Mouse (Mus musculus): Measurements from ENCODE around the gene Vmn1r28. TPM values are rescaled to one million over a fixed set of nuclear protein-coding genes. Genes with fewer than 3 reads are reported as not detected.
"Not testable (repeated sequence)": the region's sequence is repeated elsewhere in the genome, so short reads cannot be mapped to it uniquely, and the experiment has no call there.

Gene Vmn1r28
- polyA plus RNA-seq (2014; fragmentation: Nextera tagmentation; extraction: Ambion mirVana), result not detected in 2 replicates

DNA sequence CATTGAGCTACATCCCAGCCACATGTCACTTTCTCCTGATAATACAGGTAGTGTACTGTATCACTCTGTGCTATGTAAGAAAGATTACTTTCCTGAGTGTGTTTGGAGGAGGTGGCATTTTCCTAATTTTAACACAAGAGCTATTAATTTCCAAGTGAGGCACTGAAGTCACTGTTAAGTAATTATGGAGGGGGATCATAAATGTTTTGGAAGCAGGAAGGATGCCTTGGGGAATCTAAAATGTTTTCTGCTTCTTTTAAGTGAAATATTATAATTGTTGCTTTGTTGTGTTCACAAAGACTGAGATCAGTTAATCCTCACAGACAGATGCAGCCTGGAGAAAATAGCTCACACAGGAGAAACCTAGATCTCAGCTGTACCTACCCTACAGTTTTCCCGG is at the start of gene Vmn1r28:
Gene Vmn1r28, plus strand, starts transcription at position 301 of the 400 bp plus-strand sequence.
- Histone ChIP-seq H3K36me3 (ENCODE audit: control insufficient read depth, insufficient read depth, low read length) (no peaks in the 10 kb centered on the region), H3K9ac (ENCODE audit: low read depth, low read length) (no peak within 1 kb of the TSS), H3K4me3 (ENCODE audit: low read depth, low read length) (no peak within 1 kb of the TSS), H3K4me1 (replicated peaks; ENCODE audit: control insufficient read depth, insufficient read depth, low read length) (no peaks in the 10 kb centered on the region), H3K27me3 (ENCODE audit: control insufficient read depth, insufficient read depth, low read length) (no peaks in the 10 kb centered on the region), H3K9me3 (ENCODE audit: control insufficient read depth, low read length) (no peaks in the 10 kb centered on the region), H3K4me2 (replicated peaks; ENCODE audit: low read depth, low read length) (no peak within 1 kb of the TSS), H3K27ac (ENCODE audit: low read depth, low read length) (no peak within 1 kb of the TSS)
- WGBS, result 94% methylated on average over 1 of the region's 1 CpGs
- DNase-seq (ENCODE audit: low spot score) (no peak), ATAC-seq (ENCODE audit: low FRiP score) (no peak)

DNA sequence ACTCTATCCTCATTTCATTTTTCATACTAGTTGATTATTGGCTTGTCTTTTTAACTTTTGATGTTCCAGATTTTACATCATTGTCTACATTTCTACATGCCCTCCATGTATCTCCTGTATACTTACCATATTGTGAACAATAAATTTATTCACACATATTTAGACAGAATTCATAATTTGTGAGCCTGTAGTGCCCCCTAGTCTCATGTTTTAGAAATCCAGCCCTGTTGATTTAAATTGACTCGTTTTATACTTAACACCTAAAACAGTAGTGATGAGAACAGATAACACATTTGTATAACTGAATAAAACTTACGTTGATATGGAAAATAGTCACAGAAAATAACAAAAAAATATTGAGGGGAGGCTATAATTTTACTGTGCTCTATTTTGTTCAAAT is 45.7 kb upstream of the Vmn1r28 start:
- ATAC-seq (ENCODE audit: low FRiP score) (no peak), DNase-seq (ENCODE audit: low spot score) (no peak)
- no peak overlapping the region for H3K9ac ChIP-seq (ENCODE audit: low read depth, low read length)
- WGBS, result 76% methylated on average over 2 of the region's 2 CpGs
- H3K9me3 ChIP-seq (ENCODE audit: control insufficient read depth, low read length), result no peaks in the 10 kb centered on the region
- H3K36me3 ChIP-seq (ENCODE audit: control insufficient read depth, insufficient read depth, low read length), result no peaks in the 10 kb centered on the region
- H3K4me2 ChIP-seq (replicated peaks; ENCODE audit: low read depth, low read length), result no peak overlapping the region
- no peaks in the 10 kb centered on the region for H3K27me3 ChIP-seq (ENCODE audit: control insufficient read depth, insufficient read depth, low read length)
- no peak overlapping the region for H3K27ac ChIP-seq (ENCODE audit: low read depth, low read length)
- H3K4me3 ChIP-seq (ENCODE audit: low read depth, low read length), result no peak overlapping the region
- no peaks in the 10 kb centered on the region for H3K4me1 ChIP-seq (replicated peaks; ENCODE audit: control insufficient read depth, insufficient read depth, low read length)

DNA sequence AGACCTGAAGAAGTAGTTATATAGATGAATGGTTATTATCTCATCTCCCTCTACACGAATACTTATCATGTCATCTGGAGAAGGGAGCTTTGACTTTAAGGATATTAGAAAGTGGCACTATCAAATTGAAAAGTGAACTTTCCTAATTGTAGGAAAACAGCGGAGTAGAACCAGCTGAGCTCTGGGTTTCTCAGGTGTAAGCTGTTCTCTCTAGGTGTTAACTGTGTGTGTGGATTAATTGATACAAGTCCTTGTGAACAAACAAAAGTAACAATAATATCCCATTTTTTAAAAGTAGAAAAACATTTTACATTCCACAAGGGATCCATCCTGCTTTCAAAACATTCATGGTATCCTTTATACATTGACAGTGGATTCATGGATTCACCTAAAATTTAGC is 43.1 kb upstream of the Vmn1r28 start, which contains the start of gene Vmn1r27:
Gene Vmn1r27, minus strand, starts transcription at position 101 of the 400 bp plus-strand sequence.
- Histone ChIP-seq H3K27ac (ENCODE audit: low read depth, low read length) (no peak within 1 kb of the TSS), H3K9me3 (ENCODE audit: control insufficient read depth, low read length) (no peaks in the 10 kb centered on the region), H3K9ac (ENCODE audit: low read depth, low read length) (no peak within 1 kb of the TSS), H3K4me2 (replicated peaks; ENCODE audit: low read depth, low read length) (no peak within 1 kb of the TSS), H3K36me3 (ENCODE audit: control insufficient read depth, insufficient read depth, low read length) (no peaks in the 10 kb centered on the region), H3K4me1 (replicated peaks; ENCODE audit: control insufficient read depth, insufficient read depth, low read length) (no peaks in the 10 kb centered on the region), H3K27me3 (ENCODE audit: control insufficient read depth, insufficient read depth, low read length) (no peaks in the 10 kb centered on the region), H3K4me3 (ENCODE audit: low read depth, low read length) (no peak within 1 kb of the TSS)
- no peak for DNase-seq (ENCODE audit: low spot score)
- no peak for ATAC-seq (ENCODE audit: low FRiP score)
- WGBS, result 93% methylated on average over 2 of the region's 2 CpGs

DNA sequence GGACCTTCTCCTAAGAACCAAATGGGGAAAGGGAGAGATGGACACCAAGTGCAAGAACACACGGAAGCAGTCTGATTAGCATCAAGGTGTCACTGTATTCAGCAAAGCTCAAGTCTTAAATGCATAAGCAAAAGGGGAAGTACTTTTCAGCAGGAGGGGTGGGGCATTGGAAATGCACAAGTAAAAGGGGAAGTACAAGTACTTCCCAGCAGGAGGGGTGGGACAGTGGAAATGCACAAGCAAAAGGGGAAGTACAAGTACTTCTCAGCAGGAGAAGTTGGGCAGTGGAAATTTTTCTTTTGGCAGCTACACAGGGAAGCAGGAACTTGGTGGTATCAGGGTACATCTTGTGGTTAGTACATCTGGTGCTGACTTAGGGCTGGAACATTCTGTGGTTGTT is 17.8 kb downstream of the Vmn1r28 start:
- H3K4me1 ChIP-seq (replicated peaks; ENCODE audit: control insufficient read depth, insufficient read depth, low read length); H3K9ac ChIP-seq (ENCODE audit: low read depth, low read length); H3K4me3 ChIP-seq (ENCODE audit: low read depth, low read length); H3K27me3 ChIP-seq (ENCODE audit: control insufficient read depth, insufficient read depth, low read length); ATAC-seq (ENCODE audit: low FRiP score); H3K9me3 ChIP-seq (ENCODE audit: control insufficient read depth, low read length); DNase-seq (ENCODE audit: low spot score); H3K4me2 ChIP-seq (replicated peaks; ENCODE audit: low read depth, low read length); H3K27ac ChIP-seq (ENCODE audit: low read depth, low read length); H3K36me3 ChIP-seq (ENCODE audit: control insufficient read depth, insufficient read depth, low read length): not testable (repeated sequence)
- WGBS, result 82% methylated on average over 1 of the region's 1 CpGs

DNA sequence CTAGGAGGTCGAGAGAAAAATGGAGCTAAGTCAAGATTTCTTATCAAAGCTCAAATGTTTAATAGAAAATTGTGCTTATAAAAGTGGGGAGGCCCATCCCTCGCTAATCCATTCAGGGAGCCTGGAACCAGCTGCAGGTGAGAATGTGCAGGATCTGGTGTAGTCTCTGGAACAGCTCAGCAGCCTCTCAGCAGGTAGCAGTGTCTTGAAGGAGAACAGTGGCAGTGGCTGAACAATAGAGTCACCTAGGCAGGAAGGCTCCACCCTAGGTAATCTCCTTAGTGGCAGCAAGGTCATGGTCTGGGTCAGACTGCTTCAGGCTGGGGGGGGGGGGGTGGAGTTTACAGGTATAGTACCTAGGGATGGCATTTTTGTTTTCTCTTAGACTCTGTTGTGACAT is 30.4 kb downstream of the Vmn1r28 start:
- Histone ChIP-seq H3K36me3 (ENCODE audit: control insufficient read depth, insufficient read depth, low read length) (no peaks in the 10 kb centered on the region), H3K27me3 (ENCODE audit: control insufficient read depth, insufficient read depth, low read length) (no peaks in the 10 kb centered on the region), H3K4me2 (replicated peaks; ENCODE audit: low read depth, low read length) (no peak overlapping the region), H3K4me1 (replicated peaks; ENCODE audit: control insufficient read depth, insufficient read depth, low read length) (no peaks in the 10 kb centered on the region), H3K4me3 (ENCODE audit: low read depth, low read length) (no peak overlapping the region), H3K27ac (ENCODE audit: low read depth, low read length) (no peak overlapping the region), H3K9ac (ENCODE audit: low read depth, low read length) (no peak overlapping the region), H3K9me3 (ENCODE audit: control insufficient read depth, low read length) (no peaks in the 10 kb centered on the region)
- WGBS, result 64% methylated on average over 2 of the region's 2 CpGs
- DNase-seq (ENCODE audit: low spot score) (no peak), ATAC-seq (ENCODE audit: low FRiP score) (no peak)

DNA sequence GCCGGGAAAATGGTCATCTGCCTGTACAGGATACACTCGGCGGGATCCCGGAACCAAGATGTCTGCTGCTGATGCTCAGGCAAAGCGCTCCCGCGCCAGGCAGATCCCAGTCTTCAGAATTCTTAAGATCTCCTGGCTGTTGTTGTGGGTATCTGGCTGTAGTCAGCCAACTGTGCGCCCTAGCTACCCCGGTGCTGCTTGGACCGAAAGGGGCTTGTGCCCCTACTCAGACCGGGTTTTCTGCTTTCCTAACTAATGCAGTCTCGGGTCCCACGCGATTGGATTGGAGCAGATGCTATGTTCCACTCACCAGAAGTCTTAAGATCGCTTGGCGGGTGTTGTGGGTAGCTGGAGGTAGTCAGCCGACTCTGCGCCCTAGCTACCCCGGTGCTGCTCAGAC is 36.7 kb downstream of the Vmn1r28 start:
- H3K36me3 ChIP-seq (ENCODE audit: control insufficient read depth, insufficient read depth, low read length); H3K4me2 ChIP-seq (replicated peaks; ENCODE audit: low read depth, low read length); H3K9ac ChIP-seq (ENCODE audit: low read depth, low read length); H3K4me3 ChIP-seq (ENCODE audit: low read depth, low read length); DNase-seq (ENCODE audit: low spot score); H3K27me3 ChIP-seq (ENCODE audit: control insufficient read depth, insufficient read depth, low read length); ATAC-seq (ENCODE audit: low FRiP score); H3K4me1 ChIP-seq (replicated peaks; ENCODE audit: control insufficient read depth, insufficient read depth, low read length); H3K9me3 ChIP-seq (ENCODE audit: control insufficient read depth, low read length); H3K27ac ChIP-seq (ENCODE audit: low read depth, low read length): not testable (repeated sequence)
- WGBS, result 84% methylated on average over 19 of the region's 19 CpGs

DNA sequence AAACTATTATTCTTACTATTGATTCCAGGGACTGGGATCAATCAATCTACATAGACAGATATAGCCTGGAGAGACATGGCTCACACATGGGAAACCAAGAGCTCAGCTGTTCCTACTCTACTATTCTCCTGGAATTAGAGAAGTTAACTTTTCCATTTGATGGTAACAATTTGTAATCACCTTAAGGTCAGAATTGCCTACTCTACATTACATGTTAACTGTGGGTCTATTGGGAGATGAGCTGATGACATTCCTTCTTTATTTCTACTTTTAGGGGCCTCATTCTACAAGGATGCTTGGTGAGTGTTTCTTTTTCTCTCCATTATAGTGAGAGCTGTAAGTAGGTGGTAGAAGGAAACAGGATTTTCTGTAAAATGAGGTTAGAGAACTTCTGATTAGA is 39.4 kb downstream of the Vmn1r28 start, which contains the start of gene Vmn1r29:
Gene Vmn1r29, plus strand, starts transcription at position 301 of the 400 bp plus-strand sequence.
- H3K36me3 ChIP-seq (ENCODE audit: control insufficient read depth, insufficient read depth, low read length), result no peaks in the 10 kb centered on the region
- no peaks in the 10 kb centered on the region for H3K27me3 ChIP-seq (ENCODE audit: control insufficient read depth, insufficient read depth, low read length)
- no peak for ATAC-seq (ENCODE audit: low FRiP score)
- DNase-seq (ENCODE audit: low spot score), result no peak
- H3K4me2 ChIP-seq (replicated peaks; ENCODE audit: low read depth, low read length), result no peak within 1 kb of the TSS
- H3K9me3 ChIP-seq (ENCODE audit: control insufficient read depth, low read length), result no peaks in the 10 kb centered on the region
- no peak within 1 kb of the TSS for H3K27ac ChIP-seq (ENCODE audit: low read depth, low read length)
- no peak within 1 kb of the TSS for H3K4me3 ChIP-seq (ENCODE audit: low read depth, low read length)
- no peaks in the 10 kb centered on the region for H3K4me1 ChIP-seq (replicated peaks; ENCODE audit: control insufficient read depth, insufficient read depth, low read length)
- no peak within 1 kb of the TSS for H3K9ac ChIP-seq (ENCODE audit: low read depth, low read length)

Other genes starting within 250 kb of the Vmn1r28 start
- not detected in 2 replicates for gene Vmn1r26, start 246.9 kb upstream of the Vmn1r28 start, polyA plus RNA-seq (2014; fragmentation: Nextera tagmentation; extraction: Ambion mirVana)
- not detected in 2 replicates for gene Vmn1r27, start 43.2 kb upstream of the Vmn1r28 start, polyA plus RNA-seq (2014; fragmentation: Nextera tagmentation; extraction: Ambion mirVana)
- not detected in 2 replicates for gene Vmn1r29, start 39.5 kb downstream of the Vmn1r28 start, polyA plus RNA-seq (2014; fragmentation: Nextera tagmentation; extraction: Ambion mirVana)
- gene Vmn1r30, start 181.3 kb downstream of the Vmn1r28 start, polyA plus RNA-seq (2014; fragmentation: Nextera tagmentation; extraction: Ambion mirVana), result not detected in 2 replicates
- gene Vmn1r31, start 213.3 kb downstream of the Vmn1r28 start, polyA plus RNA-seq (2014; fragmentation: Nextera tagmentation; extraction: Ambion mirVana), result not detected in 2 replicates